Mouse (Mus musculus) layer of hippocampus, adult 8-10 months (tissue): ENCODE data around the gene Zap70. TPM values are rescaled to one million over a fixed set of nuclear protein-coding genes. Genes with fewer than 3 reads are reported as not detected.
"Not testable (repeated sequence)": the region's sequence is repeated elsewhere in the genome, so short reads cannot be mapped to it uniquely, and the experiment has no call there.

ENCODE experiments used
- DNase-seq, 2 experiments: peaks; one replicate each; pipeline ENCODE4 v3.0.0; 2022; ENCODE audit warnings: low spot score in 2 of 2
- total RNA-seq, 4 experiments: library from RNA; stranded (reverse); gene quantifications; 2 replicates each; pipeline ENCODE4 v1.2.4; 2022

Gene Zap70
- total RNA-seq, 4 experiments from 2014 or later: 3.2 to 4.3 (median 3.7) TPM

DNA sequence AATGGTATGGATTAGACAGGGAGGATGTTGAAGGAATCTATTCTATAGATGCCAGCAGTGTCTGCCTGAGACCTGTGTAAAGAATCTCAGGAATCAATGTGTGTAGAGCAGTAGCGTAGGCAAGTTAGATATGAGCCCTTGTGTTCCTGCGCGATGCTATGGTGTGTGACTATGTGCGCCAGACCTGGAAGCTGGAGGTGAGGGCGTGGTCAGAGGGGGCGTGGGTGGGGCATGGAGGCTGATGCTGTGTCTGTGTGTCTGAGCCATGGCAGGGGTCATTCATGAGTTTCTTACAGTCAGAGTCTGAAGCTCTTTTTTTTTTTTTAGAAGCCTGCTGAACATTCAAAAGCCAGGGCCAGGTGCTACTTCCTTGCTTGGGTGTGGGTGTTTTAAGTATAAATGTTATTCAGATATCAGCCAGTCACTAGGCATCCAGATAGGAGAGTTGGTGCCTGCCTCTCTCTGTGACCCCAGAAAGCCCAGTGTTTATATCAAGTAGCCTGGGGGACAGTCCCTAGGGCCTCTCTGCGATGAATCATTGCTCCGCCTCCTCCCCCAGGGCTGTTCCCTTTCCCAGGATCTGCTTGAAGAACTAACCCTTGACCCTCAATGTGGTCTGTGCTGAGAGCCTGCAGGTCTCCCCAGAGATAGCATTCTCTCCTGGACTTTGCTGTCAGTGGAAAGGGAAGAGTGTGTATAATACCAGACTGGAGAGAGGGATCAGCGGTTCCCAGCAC lies 10.8 kb downstream of the Zap70 start:
- no peak for DNase-seq

DNA sequence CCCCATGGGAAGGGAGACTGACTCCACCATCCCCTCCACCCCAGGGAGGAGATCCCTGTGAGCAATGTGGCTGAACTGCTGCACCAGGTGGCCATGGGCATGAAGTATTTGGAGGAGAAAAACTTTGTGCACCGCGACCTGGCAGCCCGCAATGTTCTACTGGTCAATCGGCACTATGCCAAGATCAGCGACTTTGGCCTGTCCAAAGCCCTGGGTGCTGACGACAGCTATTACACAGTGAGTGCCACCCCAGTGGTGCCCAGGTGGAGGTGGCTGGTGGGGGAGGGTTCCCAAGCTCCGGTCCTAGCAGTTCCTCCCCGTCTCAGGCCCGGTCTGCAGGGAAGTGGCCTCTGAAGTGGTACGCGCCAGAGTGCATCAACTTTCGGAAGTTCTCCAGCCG lies 19.2 kb downstream of the Zap70 start:
- DNase-seq: no peak

DNA sequence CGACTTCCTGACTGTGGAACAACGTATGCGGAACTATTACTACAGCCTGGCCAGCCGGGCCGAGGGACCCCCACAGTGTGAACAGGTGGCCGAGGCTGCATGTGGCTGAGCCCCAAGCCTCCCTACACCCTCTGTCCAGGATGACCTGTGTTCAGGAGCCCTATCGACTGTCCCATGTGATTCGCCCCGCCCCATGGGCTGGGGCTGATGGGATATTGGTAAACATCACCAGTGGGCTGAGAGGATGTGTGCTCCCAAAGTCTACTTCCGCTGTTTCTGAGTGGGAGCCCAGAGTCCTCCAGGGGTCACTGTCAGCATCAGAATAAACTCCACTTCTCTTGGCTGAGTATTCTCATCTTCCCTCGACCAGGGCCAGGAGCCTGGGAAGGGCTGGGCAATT lies 20.9 kb downstream of the Zap70 start:
- no peak for DNase-seq

DNA sequence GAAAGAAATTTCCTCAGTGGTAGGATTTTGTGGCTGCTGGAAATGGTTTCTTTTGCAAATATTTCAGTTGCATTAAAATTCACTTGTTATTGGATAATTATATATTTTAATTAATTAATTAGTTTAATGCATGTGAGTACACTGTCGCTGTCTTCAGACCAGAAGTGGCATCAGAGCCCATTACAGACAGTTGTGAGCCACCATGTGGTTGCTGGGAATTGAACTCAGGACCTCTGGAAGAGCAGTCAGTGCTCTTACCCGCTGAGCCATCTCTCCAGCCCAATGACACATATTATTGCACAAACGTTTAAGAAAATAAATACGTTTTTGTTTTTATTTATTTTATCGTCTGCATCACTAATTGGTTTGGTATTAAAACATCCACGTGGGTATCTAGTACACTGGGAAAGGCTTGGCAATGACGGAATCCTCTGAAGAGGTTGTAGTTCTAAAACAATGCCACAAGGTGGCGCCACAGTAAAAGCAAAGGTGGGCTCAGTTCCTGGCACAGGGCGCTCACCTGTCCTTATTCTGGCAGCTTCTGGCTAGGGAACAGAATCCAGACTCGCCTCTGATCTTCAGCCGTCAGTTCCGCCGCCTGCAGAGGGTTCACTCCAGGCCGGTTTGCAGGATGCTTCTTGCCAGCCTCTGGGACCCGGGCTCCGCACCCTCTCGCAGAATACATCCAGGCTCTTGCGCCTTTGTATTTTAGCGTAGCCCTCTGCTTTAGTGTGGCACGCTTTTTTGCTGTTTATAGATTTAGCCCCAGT lies 23.0 kb downstream of the Zap70 start:
- peak; percentile 67 to 81 for DNase-seq

DNA sequence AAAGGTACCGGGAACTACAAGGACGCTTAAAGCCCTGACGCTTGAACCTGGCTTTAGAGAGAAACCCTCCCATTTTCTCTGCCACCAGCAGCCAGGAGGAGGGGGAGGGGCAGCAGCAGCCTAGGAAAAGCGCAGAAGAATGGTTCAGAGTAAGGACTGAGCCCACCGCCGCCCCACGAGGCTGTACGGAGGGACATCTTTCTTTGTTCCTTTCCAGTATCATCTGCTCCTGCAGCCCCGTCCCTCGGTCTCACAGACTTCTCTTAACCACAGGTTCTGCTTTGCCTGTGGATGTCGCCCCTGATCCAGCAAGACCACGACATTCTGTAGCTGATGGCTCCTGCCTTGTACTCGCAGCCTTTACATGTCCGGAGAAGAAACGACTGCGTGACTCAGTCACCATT lies 23.6 kb downstream of the Zap70 start:
- DNase-seq: no peak

DNA sequence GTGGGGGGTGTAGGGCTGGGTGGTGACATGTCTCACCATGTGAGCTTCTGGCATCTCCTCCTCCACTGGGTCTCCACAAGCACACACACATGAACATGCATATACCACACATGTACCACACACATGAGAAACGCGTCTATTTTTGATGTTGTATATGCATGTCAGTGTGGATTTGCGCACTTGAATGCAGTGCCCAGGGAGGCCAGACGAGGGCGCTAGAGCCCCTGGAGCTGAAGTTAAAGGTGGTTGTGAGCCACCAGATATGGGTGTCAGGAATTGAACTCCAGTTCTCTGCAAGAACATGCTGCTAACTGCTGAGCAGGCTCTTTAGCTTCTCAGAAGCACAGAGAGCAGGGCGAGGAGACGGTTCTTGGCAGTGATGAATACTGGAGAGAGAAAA lies 24.8 kb downstream of the Zap70 start:
- no peak for DNase-seq

DNA sequence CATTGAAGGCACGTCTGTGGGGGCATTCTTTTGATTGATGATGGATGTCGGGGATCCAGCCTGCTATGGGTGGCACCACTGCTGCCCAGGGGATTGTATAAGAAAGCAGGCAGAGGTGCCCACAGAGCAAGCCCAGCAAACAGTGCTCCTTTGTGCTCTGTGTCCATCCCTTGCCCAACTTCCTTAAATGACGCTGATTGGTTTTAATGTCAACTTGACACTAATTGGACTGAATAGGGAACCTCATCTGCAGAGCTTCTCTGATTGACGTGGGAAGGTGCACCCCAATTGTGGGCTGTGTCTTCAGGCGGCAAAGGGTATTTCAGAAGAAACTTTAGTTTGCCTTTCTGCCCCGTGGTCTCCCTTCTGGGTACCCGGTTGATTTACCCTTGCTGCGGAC lies 27.8 kb downstream of the Zap70 start:
- no peak for DNase-seq

DNA sequence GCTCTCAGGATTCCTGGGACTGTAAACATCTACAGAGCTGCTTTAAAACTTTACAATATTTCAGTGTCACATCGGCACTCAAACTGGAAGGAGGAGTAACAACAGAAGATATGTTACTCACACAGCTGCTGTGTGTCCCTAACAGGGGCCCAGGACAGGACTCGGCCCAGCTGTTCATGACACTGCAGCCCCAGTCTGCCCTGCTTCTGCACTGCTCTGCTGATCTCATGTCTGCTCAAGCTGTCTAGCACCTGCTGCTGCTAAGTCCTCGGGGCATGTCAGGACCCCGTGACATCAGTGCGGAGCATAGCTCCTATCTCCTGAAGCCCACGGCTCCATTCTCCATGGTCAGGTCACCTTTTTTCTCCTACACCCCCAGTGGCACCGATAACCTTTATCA lies 35.1 kb downstream of the Zap70 start:
- no peak for DNase-seq

DNA sequence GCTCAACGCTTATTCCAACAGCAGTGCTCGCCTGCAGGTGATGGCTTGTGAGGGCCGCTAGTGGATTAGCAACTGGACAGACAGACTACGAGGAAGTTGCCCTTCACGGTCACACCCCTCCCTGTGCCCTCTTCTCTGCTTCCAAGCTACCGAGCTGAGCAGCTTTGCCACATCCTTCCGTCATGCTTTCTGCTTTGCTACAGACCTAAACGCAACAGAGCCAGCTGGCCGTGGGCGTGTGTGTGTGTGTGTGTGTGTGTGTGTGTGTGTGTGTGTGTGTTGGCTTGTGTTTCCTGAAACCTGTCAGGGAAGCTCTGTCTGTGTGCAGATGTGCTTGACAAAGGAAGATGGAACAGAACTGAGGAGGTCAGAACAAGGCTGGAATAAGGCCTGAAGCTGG lies 35.9 kb downstream of the Zap70 start:
- DNase-seq: peak; percentile 66 to 74

DNA sequence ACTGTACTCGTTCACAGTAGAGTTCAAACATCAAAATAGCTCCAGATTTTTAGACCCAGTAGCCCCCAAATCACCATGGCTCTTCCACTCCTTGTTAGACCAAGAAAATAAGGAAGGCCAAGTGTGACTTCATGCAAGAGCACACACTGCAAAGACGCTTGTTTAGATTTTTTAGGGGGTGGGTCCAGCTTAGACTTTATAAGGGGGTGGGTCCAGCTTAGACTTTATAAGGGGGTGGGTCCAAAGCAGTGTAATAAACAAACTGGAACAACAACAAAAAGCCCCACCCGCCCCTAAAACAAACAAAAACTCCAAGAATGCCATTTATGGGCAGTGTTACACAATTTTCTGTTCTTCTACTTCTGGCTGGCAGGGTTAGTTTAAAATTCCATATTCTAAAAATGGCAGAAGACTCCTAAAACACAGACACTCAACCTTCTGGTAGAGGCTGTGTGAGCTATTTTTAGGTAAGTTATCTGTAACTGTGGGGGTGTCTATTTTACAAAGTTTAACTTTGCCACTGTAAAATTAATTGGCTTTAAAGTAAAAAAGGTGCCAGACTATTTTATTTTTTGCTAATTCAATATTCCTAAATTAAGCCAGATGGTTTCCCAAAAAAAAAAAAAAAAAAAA lies 38.9 kb downstream of the Zap70 start:
- DNase-seq: no peak

DNA sequence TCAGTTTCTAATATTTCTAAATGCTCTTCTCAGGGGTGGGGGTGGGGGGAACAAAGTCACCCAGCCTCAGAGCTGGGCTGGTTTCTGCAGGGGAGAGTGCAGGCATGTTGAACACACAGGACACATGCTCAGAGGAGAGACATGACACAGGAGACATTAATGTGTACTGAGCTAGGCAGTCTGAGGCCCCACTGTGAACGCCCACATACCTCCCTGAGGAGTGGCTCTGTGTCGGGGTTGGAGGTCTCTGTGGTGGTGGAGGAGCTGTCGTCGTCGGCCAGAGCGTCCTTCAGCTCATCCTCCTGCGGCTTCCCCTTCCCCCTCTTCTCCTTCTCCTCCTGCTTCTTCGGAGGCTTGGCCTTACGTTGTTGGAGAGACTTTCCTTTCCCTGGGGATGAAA lies 42.7 kb downstream of the Zap70 start:
- no peak for DNase-seq

DNA sequence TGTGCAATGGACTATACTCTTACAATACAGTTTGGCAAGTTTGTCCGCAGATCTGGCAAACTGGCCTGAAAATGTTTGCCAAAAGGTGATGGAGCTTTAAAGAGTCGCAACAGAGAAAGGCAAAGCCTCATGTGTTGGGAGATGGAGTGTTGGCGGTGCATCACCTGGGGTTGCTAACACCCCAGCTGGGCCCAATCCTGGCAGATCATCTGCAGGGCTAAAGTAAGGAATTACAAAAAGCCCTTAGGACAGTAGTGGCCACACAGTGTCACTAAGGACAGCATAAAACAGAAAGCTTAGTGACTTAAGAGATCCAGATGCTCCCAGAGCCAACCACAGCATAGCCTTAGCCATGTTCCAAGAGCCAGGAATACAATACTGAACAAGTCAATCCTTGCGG lies 43.2 kb downstream of the Zap70 start:
- no peak for DNase-seq

DNA sequence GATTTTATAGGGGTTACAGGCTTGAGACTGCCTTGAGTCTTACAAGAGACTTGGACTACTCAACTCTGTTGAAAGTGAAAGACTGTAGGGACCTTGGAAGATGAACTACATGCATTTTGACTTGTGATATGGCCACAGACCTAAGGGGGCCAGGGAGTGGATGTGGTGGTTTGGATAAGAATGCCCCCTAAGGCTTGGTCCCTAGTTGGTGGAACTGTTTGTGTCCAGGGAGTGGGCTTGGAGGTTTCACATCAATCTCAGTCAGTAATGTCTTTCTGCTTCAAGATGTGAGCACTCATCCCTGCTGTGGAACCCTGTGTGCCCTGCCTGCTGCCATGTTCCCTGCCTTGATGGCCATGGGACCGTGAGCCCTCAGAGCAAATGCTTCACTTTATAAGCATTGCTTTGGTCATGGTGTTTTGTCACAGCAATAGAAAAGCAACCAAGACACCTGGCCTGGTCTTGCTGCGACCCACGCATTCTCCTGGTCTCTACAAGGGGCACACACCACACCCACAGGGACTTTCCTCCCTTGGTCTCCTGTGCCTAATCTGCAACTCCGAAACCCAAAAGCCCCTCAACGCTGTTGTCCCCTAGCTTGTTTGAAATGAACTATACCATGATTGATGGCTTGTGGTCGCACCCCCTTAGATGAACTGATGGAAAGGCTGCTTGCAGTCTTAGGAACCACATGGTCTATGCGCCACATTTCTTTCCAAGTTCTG lies 44.7 kb downstream of the Zap70 start:
- no peak for DNase-seq

DNA sequence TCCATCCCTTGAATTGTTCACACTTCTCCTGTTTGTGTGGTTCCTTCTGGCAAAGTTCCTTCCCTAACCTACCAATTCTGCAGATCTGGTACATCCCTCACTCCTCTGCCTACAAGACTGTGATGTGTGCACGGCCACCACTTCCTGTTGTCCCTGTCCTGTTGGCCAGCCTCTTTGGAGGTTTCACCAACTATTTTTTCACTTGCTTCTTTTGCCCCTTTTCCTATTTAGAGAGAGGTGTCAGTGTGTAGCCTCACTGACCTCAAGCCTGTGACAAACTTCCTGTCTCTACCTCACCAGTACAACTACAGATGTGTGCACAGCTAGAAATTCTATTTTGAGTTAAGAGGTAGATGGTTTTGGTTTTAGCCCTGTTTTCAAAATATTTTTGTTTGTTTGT lies 45.5 kb downstream of the Zap70 start:
- no peak for DNase-seq

DNA sequence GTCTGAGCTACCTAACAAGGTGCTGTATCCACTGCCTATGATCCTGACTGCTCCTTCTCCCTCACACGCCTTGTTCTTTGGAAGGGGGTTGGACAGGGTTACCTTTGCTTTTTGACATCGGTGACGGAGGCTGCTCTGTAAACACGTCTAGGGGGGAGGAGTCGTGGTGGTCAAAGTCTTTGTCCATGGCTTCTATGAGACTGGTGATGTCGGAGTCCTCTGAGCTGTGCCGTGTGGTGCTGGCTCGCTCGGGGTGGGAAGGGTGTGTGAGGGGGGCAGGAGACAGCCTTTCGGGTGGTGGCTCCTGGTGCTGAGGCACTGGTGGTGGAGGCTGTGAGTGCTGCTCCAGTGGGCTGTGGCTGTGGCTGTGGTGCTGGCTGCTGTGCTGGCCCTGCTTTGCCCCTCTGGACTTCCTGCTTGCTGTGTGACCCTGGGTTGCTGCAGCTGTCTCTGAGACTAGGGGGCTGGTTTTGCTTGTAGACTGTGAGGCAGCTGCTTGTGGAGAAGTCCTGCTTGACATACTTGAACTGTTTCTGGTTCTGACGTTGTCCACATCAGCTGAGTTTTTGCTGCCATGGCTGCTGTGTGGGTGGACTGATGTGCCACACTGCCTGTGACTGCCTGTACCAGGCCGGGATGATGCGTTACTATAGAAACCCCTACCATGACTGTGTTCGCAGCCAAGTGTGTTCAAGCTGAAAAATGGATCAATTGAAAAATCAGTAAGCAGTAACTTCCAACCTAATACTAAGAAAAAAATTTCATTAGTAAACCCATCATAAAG lies 46.4 kb downstream of the Zap70 start:
- peak; percentile 52 to 59 for DNase-seq

DNA sequence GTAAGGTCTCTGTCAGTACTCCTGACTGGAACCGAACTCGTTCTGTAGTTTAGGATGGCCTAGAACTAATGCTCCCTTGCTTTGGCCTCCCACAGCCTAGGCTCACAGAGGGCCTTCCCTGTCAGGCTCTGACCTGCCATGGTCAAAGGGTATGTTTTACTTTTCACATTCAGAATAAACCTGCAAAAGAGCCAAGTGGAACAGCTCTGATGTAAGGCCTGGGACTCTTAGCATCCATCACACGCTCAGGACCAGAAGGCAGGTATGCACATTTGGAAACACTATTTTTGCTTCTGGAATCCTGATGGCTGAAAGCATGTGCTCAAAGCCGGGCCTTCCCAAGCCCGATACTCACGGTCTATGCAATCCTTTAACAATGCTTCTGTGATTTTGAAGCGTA lies 50.2 kb downstream of the Zap70 start:
- no peak for DNase-seq

DNA sequence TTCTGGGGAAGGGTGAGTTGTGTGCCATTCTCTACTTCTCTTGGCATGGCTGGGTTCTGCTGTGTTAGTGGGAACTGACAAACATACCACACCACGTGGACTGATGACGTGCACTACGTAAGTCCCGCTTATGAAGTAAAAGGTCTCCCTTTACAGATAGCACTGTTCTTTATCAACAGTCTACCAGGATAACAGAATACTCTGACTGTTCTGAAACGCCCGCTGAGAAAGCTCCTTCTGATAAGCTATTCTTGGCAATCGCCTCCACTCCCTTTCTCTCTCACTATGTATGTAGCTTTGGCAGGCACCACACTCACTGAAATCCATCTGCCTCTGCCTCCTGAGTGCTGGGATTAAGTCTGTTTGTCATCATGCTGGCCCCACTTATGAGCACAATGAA lies 51.8 kb downstream of the Zap70 start:
- peak; percentile 76 for DNase-seq

DNA sequence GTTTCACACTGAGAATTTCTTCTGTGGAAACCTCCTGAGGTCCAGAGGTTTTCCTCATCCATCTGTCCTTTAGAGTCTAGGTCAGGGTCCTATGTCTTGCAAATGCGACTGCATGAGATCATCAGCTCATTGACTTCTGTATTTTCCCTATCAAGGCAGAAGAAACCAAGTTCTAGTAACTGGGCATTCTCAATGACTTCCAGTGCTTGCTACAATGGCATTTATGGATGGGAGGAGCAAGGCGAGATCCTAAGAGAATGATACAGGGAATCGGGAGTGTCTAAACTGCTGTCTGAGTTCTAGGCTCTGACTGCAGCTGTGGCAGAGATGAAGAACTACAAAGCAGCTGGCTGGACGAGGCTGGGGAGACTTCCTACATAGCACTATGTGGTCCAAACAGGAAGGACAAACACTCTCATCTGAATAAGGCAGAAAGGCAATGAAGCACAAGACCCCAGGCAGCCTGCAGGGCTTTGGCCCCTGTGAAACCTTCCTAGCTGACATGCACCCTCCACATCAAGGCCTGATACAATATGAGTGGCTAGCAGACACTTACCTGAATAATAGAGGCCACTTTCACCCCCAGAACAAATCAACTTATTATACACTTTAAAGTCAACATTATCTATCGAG lies 52.8 kb downstream of the Zap70 start:
- DNase-seq: no peak

DNA sequence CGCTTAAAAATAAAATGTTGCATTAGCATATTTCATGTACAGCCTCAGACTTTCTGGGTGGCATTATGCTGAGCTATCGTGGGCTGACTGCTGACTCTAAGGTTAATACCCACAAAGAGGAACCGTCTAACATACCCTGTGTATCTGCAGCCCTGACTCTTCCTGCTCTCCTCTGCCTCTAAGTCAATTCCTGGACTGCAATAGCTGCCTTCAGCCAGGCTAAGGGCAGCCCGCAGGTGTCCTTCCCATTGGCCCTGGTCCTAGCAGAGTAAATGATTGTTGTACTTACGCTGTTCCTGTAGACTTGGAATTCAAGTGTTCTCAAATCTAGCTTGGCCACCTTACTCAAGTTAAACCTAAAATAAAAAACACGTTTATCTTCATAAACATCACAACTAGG lies 53.6 kb downstream of the Zap70 start:
- no peak for DNase-seq

DNA sequence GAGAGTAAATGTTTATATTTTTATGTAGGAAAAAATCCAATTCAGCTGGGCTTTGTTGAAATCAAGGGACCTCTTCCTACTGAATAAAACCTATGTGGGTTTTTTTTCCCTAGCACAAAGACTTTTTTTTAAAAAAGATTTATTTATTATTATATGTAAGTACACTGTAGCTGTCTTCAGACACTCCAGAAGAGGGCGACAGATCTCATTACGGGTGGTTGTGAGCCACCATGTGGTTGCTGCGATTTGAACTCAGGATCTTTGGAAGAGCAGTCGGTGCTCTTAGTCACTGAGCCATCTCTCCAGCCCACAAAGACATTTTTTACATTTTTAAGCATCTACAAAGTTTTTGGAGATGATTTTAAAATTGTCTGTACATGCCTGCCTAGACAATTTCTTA lies 60.3 kb downstream of the Zap70 start:
- not testable (repeated sequence) for DNase-seq

DNA sequence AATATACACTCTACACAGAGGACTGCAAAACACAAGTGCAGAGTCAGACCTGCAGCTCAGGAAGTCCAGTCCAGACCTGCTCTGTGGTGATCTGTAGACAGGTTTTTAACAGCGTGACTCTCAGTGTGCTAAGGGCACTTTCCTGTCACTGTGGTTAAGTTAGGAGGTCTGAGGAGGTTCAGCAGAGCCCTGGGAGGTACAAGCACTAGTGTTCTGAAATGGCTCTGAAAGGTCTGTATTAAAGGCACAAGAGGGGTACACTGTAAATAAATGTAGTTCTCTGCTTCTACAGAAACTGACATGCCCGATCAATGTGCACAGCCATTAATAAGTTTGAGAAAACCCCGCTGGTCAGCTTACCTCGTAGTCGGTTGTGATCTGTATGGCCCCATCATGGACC lies 62.8 kb downstream of the Zap70 start:
- no peak for DNase-seq
